Mouse (Mus musculus) forelimb bud, embryonic 11.5 days (tissue): Measurements from ENCODE around the gene Sec24d.
A peak's percentile ranks its signal among the peaks of the same experiment; 100 is the strongest.
"Not testable (repeated sequence)": the region's sequence is repeated elsewhere in the genome, so short reads cannot be mapped to it uniquely, and the experiment has no call there.

Source experiments
- DNase-seq: peaks from one replicate; pipeline ENCODE4 v3.0.0-alpha.2; 2012; ENCODE audit warnings: low read depth, low spot score

Sec24d gene

DNA sequence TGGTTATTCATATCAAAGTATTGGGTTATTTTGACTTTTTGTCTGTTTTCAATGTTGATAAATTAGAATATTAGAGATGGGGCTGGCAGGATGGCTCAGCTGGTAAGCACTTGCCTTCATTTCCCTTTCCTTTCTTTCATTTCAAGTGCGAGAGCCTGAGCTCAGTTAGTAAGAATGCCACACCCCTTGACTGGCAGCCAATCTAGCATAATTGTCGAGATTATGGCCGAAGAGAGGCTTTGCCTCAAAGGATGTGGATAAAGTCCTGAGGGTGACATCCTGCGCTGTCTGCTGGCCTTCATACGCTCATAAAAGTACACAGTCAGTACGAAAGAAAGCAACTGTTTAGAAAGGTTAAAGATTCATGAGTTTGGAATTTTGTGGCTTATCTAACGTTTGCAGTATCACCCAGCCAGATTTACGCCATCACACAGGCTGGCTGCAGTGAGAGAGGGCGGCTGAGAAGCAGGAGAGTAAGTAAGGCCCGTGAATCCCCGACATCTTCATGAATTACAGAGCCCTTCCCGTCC lies 71.5 kb downstream of the Sec24d start:
- no peak for DNase-seq

DNA sequence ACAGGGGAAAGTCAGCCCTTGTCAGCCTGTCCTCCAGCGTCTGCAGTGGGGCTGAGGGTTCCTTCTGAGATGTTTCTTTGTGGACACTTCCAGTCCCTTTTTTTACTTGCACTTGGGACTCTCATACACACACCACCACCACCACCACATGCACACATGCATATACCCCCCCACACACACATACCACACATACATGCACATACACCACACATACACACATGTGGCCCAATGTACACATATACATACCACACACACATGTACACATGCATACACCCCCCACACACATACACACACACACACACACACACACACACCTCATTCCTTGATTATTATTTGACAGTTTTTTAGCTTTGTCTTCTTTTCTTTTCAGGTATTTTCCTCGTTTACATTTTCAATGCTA lies 73.8 kb downstream of the Sec24d start:
- no peak for DNase-seq

DNA sequence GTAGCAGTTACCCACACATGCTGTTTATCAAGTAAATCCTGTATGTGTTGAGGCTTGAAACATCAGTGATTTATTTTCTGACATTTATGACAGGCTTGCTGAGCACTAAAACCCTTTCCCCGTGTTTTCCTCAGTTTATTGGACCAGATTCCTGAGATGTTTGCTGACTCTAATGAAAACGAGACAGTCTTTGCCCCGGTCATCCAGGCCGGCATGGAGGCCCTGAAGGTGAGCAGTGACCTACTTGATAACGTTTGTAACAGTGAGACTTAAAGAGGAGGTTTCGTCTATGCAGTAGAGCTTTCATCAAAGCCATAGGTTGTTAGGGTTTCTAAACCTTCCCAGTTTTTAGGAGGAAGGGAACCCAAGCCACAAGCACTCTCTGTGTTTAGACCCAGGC lies 76.4 kb downstream of the Sec24d start:
- DNase-seq: peak; percentile 12

DNA sequence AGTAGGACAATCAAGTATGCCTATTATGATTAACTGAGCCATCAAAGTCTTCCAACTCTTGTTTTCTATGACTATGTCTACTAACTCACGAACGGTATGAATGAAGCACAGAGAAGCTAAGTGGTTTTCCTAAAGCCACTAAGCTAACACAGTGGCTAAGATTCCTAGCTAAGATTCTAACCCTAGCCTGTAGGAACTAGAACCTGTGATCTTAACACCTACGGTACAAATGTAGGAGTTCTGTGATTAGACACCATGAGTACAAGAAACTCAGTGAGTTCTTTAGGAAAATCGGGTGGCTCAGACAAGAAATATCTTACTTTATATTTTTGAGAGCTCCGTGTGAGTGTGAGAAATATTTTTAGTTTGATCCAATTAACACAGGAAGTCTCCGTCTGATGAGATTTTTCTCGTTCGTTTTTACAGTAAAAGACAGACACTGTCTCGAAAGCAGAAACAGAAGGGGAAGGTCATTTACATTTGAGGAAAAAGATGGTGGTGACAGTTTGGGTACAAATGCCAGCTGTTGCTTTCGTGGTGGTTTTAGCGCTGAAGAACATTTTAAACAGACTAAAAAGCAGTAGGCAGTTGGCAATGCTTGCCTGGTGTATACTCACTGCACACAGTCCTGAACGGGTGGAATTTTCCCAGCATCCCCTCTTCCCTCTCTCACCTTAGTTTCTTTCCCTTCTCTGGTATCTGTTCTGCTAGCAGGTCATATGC lies 81.0 kb downstream of the Sec24d start:
- no peak for DNase-seq

DNA sequence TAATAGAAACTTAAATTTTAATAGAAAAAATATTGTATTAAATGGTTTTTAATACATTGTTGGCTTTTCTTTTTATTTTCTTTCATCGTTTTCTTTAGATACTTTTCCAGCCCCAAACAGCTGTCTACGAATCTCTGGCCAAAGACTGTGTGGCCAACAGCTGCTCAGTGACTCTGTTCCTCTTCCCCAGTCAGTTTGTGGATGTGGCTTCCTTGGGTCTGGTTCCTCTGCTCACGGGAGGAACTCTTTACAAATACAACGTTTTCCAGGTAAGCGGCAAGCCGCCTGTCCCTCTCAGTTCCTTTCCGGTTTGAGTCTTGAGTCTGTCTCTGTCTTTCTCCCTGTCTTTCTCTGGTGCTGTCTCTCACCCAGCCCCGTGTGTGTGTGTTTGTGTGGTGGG lies 83.3 kb downstream of the Sec24d start:
- DNase-seq: no peak

DNA sequence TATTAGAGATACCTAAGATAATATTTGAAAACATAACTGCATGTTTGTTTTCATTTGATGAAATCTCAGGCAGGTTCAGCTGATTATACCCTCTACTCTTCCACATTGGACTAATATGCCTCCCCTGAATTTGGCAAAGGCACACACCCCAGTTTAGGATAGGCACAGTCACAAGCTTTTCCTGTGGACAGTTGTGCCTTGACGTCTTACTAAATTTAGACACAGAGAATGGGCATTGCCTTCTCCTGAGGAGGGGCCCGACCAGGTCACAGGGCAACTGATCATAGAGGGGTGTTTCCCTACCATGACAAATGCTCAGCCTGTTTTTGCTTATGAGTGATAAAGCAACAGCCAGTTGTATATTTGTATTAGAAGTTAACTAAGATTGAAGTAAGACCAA lies 84.3 kb downstream of the Sec24d start:
- DNase-seq: no peak

DNA sequence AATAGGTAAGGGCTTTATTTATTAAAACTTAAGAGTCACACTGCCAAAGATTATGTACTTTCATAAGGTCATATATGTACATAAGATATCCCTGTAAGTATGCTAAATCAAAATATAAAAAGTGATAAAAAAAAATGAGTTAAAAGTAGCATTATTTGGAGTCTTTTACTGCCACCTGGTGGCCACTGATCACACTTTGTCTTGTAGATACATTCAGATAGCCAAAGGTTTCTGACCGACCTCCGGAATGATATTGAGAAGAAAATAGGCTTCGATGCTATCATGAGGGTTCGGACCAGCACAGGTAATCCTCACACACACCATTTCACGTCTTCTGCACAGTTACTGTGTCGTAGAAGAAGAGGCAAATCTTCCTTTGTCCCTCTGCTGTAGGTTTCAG lies 85.9 kb downstream of the Sec24d start:
- peak; percentile 68 for DNase-seq

DNA sequence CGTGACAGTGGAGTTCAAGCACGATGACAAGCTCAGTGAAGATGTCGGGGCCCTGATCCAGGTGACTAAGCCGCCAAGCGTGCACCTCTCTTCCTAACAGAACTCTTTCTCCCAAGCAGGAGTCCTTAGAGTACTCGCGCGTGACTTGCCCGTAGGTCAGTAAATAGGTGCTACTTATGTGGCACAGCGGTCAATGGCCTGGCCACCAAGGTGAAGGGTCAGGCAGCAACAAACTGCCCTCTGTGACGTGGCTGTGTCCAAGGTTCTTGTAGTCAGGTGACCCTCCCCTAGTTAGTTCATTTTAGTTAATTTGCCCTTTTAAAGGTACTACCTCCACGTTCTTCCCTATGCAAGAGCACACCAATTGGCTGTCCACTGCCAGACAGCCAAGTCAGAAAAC lies 86.4 kb downstream of the Sec24d start:
- DNase-seq: no peak

DNA sequence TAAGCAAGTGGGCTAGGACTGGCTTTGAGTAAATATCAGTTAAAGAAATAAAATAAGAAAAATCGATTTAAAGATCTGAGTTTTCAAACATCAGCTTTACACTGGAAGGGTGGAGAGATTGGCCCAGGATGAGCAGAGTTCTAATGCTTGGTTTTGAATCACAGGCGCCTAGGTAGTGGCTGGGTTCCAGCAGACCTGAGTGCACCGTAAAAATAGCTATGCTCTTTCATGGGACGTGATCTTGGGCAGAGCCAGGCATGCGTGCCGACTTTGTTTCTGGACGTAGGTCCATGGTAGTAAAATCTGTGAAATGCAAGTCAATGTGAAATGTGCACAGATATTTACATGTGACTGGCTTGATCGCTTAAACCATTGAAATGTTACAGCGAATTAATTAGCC lies 87.1 kb downstream of the Sec24d start:
- DNase-seq: no peak

DNA sequence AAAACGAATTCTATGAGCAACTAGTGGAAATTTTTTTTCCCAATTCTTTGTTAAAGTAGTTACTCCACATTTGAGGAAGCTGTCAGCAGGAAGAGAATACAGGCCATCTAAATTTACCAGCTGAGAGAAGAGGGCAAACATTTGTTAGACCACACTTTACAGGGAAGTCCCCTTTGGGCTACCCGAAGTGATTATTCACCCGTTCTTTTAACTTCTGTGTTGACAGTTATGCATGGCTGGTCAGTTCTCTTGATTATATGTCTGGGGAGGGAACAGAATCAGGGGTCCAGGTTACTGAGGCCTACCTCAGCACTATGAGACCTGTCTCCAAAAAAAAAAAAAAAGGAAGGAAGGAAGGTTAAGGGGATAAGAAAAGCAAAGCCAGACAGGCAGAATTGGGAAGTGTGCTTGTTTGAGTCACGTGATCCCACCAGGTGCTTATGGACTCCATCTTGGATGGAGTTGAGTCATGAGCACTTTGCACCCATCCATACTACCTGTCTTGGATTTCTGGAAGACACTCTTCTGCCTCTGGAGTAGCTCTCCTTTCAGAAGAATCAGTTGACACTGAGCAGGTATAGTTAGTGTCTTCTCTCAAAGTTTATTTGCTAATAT lies 89.2 kb downstream of the Sec24d start:
- no peak for DNase-seq

DNA sequence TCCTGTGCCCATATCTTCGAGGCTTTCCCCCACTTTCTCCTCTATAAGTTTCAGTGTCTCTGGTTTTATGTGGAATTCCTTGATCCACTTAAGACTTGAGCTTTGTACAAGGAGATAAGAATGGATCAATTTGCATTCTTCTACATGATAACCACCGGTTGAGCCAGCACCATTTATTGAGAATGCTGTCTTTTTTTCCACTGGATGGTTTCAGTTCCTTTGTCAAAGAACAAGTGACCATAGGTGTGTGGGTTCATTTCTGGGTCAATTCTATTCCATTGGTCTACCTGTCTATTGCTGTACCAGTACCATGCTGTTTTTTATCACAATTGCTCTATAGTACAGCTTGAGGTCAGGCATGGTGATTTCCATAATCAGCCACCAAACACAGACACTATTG lies 99.6 kb downstream of the Sec24d start:
- DNase-seq: not testable (repeated sequence)

DNA sequence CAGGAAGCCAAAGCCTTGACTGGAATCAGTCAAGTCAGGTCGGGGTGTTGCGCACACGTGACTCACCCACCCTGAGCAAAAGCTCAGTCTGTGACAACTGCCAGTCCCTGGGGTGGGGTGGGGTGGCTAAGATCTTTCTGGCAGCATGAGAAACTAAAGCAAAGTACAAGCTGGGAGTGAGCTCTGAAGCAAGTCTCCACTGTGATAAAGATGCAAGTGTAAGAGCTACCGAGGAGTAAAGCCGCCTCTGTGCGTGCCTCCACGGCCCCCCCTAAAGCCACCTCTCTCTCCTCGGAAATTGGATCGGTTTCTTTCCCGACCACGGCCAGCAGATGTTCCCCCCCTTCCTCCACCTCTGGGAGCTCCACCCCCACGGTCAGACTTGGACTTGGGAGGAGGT lies 101.9 kb downstream of the Sec24d start:
- DNase-seq: no peak

DNA sequence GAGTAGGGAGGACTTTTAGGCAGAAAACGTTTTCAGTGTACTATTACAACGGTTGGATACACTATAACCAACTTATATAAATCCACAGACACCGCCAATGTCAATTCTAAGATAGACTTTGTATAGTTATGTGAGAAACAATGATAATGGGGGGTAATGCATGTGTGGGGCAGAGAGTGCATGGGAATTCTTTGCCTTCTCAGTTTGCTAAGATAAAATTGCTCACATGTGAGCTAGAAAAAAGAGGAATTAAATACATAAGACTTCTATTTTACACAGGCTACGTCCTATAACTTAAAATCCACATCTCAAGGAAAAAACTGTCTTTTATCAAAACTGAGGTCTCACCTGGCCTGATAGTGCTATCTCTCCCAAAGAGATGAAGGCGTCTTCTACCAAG lies 103.7 kb downstream of the Sec24d start:
- DNase-seq: no peak

DNA sequence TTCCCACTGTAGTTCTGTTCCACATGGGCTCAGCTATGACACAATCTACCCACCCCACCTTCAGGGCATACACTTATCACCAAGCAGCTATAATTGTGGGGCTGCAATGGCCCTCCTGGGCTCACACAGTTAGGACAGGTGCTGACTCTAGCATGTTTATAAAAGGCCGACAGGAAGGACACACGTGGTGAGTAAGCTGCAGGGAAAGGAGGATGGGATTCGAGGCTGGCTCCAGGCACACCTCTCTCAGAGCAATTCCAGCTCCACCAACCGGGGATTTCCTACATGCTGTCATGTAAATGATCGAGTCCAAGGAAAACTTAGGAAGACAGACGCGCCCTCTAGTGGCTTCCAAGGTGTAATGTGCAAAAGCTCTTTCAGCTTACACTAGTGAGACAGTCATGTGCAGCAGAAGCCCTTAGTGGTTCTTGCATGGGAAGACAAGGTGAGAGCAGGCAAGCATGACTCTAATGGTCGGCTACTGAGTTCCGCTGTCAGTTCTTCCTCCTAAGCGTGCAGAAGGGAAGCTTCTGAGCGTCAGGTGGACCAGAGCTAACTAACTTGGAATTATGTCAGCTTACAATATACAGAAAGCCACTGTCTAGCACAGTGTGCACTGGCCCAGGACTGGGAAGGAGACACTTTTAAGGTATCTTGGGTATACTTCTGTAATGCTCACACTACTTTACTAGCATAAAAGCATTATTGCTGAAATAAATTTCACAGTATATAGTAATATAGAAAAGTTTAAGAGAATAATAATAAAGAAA lies 104.7 kb downstream of the Sec24d start:
- DNase-seq: peak; percentile 71

DNA sequence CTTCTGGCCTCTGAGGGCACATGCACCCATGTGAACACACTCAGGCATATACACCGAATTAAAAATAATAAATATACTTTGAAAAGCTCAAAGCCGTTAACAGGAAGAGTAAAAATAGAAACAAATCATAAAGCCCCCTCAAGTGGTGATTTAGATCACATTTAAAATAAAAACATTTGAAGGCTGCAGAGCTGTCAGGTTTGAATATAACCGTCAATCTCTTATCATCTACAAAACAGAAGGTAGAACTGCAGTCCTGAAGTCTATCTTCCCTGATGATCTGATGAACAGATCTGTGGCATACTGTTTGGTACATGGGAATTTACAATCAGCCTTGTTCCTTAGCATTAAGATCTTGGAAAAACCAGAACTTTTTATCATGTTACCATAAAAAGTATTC lies 109.3 kb downstream of the Sec24d start:
- no peak for DNase-seq

DNA sequence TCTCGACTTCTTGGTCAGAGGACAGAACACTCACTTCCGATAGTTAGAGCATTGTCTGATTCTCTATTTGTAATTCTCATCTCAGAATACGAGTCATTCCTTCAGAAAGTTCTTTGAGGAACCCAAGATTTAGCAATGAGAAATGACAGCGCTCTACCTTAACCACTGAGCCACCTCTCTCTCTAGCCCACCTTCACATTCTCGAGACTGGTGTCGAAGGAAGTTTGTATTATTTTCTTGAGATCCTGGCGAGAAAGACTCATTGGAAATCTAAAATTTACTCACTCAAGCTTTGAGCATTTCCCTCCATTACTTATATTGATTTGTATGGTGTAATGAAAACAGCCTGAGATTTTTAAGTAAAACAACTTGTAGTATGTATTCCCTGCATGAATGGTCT lies 117.2 kb downstream of the Sec24d start:
- DNase-seq: no peak

DNA sequence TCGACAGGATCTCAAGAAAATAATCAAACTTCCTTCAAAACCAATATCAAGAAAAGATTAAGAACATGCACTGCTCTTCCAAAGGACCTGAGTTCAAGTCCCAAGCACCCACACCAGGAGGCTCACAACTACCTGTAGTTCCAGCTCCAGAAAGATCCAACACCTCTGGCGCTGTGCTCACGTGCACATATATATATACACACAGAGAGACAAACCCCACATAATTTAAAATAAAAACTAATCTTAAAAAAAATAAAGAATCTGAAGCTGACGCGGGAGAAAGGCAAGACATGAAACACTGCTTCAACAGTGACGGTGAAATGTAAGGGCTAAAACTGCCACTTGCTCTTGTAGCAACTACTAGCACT lies 117.8 kb downstream of the Sec24d start:
- no peak for DNase-seq

DNA sequence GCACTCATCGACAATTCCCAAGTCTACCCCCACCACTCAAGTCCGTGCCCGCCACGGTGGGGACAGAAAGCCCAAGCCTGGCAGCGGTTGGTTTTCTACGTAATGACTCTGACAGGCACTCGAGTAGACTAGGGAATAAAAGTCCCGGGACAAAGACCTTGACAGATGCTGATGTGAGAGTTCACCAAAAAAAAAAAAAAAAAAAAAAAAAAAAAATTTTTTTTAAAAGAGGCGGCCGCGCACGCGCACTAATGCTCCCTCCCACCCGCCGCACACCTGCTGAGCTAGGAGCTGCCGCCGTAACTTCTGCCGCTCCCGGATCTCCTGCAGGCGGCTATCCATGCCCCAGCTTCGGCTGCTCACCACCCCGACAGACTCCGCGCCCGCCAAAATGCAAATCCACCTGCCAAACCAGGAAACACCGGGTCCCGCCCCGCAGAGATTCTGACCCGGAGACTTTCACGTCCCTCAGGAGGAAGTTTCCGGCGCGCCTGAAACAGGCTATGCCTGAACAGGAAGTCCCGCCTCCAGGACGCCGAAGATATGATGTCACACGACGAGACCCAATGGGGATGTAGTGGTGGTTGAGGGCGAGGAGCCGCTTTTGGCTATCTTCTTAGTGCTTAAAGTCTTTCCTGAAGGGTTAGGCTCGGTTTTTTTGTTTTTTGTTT lies 118.4 kb downstream of the Sec24d start, which contains the start of gene Mettl14:
Gene Mettl14 (minus strand): TSS at position 623 of the 671 bp plus-strand sequence.
- peak; percentile 97 for DNase-seq

DNA sequence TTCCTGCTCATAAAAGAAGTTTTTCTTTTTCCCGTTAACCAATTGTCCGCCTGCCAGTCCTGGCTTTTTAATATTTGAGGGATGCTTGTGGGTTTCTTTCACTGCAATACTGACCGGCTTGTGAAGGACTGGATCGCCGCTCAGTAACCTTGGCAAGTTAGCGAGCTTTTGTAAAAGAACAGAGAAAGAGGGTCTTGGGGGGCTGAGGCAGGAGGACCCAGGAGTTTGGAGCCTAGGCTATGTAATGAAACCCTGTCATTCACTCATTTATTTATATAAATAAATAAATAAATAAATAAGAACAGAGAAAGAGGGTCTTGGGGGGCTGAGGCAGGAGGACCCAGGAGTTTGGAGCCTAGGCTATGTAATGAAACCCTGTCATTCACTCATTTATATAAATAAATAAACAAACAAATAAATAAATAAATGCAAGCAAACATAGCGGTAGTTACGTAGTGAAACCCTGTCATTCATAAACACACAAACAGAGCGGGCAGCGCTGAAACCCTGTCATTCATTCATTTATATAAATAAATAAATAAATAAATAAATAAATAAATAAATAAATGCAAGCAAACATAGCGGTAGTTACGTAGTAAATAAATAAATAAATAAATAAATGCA lies 119.0 kb downstream of the Sec24d start:
- DNase-seq: not testable (repeated sequence)

DNA sequence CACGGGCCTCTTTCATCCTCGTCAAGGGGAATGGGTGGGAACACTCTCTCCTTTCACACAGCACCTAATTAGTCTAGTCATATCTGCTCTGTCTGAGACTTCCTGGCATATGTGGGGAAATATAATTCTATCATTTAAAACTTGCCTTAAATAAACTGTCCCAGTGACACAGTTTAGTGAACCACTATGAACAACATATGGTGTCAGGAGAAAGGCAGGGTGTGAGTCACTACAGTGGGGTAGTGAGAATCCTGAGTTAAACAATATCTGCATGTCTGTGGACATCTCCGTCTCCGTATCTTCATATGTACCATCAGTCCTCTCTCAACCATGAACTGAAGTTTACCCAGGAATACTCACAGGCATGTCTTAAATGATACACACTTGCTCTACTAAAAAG lies 123.9 kb downstream of the Sec24d start:
- DNase-seq: no peak

DNA sequence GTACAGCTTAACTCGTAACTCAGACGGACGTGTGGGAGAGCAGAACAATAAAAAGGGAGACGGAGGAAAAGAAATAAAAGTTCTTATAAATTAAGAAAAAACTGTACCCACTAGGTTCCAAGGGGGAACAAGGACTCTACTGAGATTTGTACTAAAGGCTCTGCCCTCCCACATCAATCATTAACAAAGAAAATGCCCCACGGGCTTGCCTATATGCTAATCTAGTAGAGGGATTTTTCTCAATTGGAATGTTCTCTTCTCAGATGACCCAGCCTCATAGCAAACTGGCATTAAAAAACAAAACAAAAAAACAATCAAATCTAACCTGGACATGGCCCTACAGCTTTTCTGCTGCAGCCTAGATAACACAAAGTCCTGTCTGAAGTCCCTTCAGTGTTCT lies 128.4 kb downstream of the Sec24d start:
- no peak for DNase-seq
